Mouse (Mus musculus): ENCODE data around the gene Lrmda.

Gene Lrmda

DNA sequence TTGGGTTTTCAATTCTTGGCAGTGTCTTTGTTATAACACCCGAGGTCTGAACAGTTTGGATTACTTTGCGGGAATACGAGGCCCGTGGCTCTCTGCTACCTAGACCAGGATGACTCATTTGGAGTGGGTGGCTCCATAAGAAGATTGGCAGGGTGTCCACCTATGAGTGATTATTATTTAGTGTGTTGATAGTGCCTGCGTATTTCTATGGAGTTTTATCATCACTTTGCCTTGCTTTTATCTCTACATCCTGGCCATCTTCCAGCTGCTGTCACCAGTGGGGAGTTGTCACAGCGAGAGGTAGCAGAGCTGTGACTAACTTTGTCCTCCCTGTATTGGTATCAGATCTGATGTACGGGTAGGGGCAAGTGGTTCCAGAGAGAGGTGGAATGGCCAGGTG is 393.7 kb downstream of the Lrmda start:
- no peak for DNase-seq (ENCODE audit: low read depth)

DNA sequence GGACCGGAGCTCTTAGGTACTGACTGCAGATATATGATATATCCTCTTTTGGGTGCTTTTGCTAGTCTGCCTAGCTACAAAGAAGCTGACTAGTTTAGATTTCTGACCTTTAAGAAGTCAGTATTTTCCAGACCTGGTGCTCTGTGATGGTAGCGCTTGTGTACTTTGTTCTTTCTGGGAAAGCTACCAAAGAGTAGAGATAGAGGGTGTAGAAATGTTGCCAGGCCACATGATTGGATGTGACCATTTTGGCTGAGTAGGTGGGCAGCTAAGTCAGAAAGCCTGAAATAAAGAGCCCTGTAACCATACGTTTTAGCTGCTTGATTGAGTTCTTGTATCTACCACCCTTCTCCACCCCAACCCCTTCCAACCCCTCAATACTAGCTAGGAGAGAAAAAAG is 398.2 kb downstream of the Lrmda start:
- DNase-seq (ENCODE audit: low read depth) = no peak

DNA sequence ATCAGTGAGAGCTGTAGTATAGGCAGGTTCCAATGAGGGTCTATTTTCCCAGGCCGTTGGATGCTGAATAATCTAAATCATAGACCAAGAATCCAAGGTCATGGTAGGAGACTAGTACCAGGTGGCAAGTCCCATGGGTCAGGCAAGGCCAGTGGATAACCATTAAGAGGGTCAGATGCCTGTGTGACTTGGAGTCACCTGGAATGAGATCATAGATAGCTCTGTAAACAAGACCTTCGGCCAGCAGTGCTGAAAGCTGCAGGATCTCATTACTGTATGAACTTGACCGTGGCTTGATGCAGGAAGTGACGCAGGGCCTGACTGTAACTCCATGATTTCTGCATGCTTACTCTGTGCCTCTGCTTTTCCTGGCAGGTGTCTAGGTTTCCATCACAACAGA is 402.2 kb downstream of the Lrmda start:
- no peak for DNase-seq (ENCODE audit: low read depth)

DNA sequence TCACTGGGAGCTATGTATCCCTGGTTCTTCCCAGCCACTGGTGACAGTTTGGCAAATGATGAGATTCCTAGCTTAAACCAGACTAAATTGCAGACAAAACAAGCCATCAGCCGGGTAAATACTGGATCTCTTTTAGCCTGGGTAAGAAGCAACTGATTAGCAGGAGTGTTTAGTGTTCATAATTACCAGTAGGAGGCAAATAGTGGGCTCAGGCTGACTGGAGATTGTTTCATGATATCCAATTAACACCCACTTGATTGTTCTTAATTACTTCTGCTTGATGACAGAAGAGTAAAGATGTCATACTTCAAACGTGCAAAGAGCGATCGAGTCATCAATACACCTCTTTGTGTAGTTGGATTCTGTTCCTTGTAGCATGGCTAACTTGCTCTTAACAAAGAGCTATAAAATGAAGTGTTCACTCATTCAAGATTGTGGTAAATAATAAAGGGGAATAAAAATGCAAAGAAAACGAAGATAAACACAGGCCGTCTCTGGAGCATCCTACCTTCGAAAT is 405.6 kb downstream of the Lrmda start:
- no peak for DNase-seq (ENCODE audit: low read depth)

DNA sequence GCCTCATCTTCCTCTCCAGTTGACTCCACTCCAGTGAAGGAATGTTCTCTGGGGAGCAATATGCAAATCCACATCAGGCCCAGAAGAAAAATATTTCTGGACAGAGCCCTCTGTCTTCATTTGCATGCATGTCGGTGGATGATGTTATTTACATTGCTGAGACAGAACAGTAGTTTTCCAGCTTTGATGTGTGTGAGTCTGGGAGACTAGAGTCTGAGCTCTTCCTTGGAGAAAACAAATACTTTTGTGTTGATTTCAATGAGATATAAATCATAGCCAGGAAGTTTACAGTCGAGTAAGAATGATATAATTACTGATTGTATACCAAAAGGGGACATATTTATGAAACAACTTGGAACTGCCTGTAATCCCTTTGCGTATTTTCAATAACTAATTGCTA is 415.9 kb downstream of the Lrmda start:
- DNase-seq (ENCODE audit: low read depth) = no peak

DNA sequence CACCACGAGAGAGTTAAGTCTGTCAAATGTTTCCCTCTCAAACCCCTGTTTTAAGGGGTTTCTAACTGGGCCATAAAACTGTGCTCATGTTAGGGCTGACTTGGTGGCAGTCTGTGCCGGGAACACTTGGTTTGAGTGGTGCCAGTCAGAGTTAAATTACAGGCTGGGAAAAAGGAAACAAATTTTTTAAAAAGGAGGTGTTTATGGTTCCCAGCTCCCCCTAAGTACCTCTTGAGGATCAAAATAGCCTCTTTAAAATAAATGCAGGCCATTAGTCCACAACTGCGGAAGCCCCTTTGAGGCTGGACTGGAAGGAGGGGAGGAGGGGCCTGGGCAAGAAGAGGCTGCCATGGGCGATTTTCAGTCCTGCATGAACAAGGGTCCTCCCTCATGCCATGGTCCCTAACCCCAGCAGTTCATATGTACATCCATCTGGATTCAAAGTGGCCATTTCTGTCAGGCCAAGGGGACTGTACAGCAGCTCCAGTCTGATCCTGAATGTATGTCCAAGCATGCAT is 416.4 kb downstream of the Lrmda start:
- DNase-seq (ENCODE audit: low read depth) = no peak

DNA sequence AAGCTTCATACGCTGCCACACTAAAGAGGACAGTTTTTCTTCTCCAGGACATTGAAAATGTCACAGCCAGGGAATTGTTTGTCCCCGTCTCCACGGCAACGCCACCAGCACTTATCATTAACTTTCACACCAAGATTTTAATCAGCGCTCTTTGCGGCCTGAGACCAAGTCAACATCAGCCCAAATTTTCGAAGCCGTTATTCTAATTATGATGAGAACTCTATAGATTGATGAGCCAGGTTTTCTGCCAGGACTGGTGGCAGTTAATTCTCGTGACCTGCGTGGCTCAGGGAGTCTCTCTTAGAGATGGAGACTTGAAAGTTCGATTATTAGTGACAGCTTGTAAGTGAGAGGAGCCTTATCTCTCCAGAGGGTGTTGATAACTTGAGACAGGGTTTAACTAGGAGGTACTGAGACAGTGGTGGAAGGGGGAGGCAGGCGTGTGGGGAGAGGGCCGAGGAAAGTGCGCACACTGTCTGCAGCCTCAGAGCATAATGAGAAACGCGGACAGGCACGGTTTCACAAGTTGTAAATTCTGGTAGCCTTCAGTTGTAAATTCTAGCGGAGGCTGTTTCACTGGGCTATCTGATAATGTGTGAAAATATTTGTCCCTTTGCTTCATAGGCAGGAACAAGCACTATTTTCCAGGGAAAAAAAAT is 421.0 kb downstream of the Lrmda start:
- DNase-seq (ENCODE audit: low read depth) = no peak

DNA sequence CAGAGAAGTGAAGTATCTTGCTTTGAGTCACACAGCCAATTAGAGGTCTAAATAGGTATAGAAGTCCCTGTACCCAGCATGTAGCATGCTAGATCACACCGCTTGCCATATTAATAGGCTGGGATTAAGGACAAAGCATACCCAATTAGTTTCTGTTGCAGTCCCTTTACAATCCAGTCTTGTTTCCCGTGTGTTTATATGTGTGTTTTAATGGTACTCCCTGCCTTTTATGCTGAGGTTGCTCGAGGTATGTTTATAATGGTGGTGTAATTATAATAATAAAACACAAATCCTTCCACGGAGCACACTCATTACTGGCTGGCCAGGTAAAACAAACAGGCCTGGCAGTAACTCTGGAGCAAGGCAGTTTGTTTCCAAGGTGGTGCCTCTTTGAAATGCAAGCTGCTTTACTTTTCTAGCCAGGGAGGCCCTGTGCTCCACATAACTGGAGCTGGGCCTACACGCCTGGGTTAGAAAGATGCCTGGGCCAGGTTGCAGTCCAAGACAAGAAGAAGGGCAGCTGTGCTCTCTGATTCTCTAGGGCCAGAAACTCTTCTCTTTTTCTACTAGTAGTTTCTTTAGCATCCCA is 422.4 kb downstream of the Lrmda start:
- DNase-seq (ENCODE audit: low read depth) = no peak

DNA sequence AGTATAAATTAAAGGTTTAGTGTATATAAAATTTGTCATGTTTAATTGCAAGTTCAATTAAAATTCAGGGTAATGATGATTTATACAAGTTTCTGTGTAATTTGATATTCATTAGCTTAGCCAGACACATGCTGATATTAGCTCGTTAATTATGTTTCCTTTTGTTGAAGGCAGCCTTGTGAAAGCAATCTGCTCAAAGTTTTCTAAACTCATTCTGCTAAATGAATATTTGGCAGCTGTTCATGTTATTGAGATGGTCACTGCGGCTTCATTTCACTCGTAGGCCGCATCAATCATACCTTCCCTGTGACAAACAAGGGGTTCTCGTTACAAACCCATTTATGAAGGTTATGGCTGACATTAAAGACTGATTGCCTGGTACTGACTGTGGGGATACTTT is 423.2 kb downstream of the Lrmda start:
- no peak for DNase-seq (ENCODE audit: low read depth)

DNA sequence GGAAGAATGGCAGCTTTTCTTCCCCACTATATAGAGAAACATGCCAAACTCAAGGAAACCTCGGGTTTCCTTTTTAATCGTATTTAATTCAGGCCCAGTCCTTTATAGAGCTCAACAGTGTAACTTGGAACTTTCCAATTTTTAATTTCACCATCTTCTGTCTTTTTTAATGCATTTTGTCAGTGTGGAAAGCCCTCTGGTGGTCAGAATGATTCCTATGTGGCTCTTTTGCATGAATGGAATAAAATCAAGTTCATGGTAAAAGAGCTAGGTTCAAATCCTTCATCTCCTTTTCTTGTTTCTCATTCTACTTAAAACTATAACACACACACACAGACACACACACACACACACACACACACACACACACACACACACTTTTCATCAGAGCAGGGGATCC is 425.0 kb downstream of the Lrmda start:
- DNase-seq (ENCODE audit: low read depth) = no peak

DNA sequence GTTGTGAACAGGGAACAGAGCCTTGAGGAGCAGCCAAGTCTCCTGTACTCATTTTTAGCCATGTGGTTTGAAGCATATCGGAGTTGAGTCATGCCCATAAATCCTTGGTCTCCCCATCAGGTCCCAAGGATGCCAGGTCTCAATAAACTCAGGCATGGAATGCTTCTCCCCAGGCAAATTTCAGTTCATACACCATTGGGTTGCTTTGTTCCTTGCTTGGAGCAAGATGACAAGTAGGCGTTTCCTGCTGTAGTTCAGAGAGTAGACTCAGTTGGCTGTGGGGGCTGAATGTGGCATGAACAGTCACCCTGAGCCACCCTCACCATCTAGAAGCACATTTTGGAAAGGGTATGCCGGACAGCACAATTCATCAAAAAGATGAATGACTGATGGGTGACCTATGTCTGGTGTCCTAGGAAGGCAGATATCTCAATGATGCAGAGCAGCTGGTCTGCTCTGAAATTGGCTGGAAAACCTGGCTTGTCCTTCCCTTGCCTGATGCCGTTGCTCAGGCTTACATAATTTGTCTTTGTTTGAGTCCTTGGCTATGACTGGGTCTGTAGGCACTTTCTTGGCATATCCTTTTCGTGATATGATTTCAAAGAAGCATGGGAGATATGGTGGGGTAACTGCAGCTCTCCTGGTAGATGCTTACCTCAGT is 425.8 kb downstream of the Lrmda start:
- DNase-seq (ENCODE audit: low read depth) = no peak

DNA sequence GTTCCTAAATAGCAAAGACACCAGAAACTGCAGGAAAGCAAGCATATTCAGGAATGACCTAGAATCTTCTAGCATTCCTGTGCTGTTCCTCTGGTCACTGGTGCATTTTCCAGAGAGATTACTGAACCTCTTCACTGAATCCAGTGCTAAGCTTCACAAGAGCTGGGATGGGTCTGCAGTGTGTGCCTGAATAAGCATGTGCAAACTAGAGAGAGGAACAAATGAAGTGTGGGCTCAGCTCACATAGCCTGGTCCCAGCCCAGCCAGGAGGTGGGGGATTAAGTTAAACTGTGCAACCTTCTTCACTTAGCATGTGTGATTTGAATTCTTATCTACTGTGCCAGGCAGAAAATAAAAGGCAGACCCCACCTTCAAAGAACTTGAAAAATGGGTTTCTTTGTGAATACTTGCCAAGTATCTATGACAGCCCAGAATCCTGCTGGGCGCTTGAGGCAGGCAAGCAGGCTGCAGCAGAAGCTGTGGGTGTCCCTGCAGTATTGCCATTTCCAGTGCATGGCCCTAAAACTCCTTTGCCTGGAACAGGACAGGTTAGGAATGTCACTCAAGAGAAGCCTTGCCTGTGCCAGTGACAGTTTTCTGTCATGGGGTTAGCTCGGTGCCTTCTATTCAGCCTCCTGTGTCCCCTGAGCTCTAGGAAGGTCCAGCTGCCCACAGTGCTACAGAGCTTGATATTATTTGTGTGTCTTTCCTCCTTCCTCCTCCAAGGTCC is 426.5 kb downstream of the Lrmda start:
- no peak for DNase-seq (ENCODE audit: low read depth)

DNA sequence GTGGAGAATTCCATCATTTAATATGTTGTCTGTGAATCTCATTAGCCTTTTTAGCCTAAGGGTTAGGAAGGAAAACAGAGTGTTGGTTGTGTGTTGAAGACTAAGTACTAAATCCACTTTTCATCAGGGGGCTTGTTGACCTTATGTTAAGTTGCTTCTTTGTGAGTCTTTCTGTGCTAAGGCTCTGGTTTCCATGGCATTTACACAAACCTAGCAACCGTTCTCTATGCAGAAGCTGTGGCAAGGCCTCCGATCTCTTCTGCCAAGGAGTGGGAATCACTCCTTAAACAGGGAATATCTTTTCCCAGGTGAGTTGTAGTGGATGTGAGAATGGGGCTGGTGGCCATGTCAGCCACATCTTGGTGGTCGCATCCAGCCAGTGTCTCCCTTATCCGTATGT is 432.1 kb downstream of the Lrmda start:
- no peak for DNase-seq (ENCODE audit: low read depth)

DNA sequence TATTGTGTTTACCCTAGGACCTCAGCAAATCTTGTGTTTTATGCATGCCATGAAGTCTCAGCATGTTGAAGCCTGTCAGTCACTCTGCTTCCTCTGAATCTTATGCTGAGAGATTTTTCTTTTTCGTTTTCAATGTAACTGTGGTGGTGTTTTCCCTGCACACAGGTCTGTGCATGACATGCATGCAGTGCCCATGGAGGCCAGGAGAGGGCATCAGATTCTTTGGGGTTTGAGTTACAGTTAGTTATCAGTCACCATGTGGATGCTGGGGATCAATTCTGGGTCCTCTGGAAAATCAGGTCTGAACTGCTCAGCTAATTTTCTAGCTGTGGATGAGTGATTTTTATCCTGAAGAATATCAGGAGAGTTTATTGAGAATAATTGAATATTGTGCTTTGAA is 444.8 kb downstream of the Lrmda start:
- DNase-seq (ENCODE audit: low read depth) = no peak

DNA sequence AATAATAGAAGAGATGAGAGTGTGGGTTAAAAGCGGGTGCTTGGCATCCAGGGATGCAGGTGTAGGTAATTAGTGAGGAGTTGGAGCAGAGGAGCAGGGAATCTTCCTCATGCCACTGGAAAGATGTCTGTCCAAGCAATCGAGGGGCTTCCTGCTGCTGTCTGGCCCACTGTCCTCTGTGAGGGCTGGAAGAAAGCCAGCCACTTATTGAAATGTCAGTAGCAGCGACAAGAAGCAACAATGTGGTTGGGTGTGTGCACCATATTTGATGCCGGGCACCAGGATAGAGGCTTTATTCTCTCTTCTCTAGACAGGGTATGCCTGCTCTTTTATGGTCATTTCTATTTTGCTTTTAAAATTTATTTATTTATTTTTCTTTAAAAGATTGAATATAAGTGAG is 451.5 kb downstream of the Lrmda start:
- DNase-seq (ENCODE audit: low read depth) = no peak

DNA sequence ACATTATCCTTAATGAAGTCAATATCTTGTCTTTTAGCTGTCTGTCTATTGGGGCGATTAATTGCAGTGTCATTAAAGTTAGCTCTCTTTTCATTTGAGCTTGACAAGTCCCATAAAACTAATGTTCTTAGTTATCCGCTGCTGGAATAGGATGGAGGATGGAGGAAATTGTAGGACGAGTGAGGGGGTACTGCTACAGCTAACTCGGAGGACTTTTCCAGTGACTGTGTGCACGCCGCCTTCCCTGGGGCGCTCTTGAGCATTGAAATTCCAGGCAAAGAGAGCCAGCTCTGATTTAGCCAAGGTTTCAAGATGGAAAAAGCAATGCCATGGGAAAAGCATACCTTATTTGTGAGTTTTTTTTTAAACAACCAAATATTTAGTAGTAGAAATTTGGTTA is 453.9 kb downstream of the Lrmda start:
- DNase-seq (ENCODE audit: low read depth) = no peak

DNA sequence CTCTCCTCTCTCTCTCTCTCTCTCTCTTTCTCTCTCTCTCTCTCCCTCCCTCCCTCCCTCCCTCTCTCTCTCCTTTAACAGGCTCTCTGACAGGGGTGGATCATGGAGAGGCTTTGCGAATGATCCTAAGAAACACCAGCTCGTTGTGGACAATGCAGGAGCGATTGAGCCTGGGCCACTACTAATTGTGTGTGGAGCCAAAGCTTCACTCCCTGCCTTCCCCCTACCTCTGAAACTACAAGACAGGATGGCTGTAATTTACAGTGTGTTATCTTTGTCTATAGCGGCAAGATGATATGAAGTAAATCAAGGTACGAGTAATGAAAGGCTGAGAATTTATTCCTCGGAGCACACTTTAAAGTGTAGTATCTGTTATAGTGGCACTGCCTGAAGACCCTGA is 454.5 kb downstream of the Lrmda start:
- DNase-seq (ENCODE audit: low read depth) = no peak

DNA sequence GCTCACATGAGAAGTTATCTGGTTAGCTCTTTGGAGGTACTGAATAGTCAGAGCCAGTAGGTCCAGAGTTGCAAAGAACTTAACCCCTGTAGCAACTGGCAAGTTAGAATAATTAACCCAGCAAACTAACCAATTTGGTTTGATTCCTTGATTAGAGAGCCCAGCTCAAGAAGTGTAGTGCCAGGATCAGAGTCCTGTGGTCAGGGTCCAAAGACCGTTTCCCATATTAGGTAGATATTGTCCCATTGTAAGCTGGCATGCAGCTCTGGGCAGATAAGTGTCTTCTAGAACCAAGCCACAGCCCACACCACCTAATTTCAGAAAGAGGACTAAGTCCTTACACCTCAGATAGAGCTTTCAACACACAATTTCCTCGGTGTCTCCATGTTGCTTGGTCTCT is 473.8 kb downstream of the Lrmda start:
- DNase-seq (ENCODE audit: low read depth) = no peak

DNA sequence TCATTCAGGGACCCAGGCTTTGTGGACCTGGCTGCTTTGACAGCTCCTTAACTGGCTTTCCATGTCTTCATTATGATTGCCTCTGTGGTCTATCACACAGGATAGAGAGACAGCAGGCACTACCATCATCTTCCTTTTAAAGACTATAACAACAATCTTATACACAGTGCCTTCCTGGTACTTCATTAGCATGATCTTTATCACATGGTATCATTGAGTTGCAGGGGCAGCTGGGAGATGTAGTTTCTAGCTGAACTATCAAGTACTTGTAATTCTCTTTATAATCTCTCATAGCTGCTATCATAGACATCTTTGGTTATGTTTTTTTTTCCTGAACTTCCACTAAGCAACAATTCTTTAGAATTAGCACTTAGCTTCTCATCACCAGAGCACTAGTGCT is 474.8 kb downstream of the Lrmda start:
- DNase-seq (ENCODE audit: low read depth) = no peak

DNA sequence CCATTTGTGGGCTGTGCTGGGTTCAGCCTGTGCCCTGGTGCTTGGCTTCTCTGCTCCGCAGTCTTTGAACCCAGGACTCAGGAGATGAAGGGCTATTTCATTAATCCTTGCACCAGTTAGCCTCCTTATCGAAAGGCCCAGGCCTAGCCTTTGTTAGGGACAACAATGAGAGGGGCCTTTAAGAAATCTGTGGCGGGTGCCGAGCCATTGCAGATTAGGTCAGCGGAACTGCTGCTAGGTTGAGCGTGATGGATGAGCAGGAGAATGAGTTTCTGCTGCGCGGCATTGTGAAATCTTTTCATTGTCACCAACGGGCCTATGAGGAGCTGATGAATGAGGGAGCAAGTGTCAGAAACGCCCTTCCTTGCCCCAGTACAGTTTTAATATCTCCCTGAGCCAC is 475.4 kb downstream of the Lrmda start:
- DNase-seq (ENCODE audit: low read depth) = no peak

DNA sequence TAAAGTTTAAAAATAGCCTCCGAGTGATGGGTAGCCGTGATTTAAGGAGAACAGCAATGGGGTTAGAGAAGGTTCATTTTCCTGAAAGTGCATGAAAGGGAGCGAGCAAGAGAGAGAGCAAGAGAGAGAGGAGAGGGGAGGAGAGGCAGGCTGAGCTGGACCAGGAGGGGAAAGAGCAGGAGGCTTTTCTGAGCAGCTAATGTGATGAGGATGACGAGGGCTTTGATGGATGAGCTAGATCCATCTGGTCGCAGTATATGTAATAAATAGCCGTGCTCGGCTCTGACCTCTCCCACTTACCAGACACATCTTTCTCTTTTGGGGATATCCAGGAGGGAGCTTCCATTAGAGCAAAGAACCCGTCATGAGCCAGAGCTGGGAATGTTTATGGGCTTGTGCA is 475.8 kb downstream of the Lrmda start:
- no peak for DNase-seq (ENCODE audit: low read depth)

DNA sequence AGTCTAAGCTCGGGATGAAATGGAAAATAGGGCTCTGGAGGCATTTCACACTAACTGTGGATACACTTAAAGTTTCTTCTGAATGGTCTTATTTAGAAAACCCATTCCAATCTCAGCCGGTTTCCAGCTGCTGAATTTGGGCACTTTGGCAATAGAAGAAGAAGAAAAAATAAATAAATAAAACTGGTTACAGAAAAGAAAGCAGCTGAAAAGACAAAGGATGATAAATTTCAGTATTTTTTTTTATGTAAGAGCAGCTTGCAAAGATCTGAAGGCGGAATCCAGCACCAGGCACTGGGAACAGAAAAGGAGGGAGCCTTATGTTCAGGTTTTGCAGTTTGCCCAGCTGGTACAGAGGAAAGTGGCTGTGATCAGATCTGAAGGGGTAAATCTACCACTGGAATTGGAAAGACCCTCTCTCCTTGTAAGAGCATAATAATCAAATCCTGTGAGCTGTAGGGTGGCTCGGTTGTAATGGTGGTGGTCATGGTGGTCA is 478.2 kb downstream of the Lrmda start:
- DNase-seq (ENCODE audit: low read depth) = no peak
